Mouse (Mus musculus) lung, postnatal 14 days (tissue): Measurements from ENCODE around the gene Farp1.

ENCODE experiments used
- DNase-seq: peaks from one replicate; pipeline ENCODE4 v3.0.0; 2021

Gene Farp1

GRCm38 (mm10) chr14:121058481-121058880, 23.5 kb downstream of the Farp1 start:
- no peak for DNase-seq

GRCm38 (mm10) chr14:121059266-121059665, 24.3 kb downstream of the Farp1 start:
- DNase-seq = no peak

GRCm38 (mm10) chr14:121060484-121060883, 25.5 kb downstream of the Farp1 start:
- no peak for DNase-seq

GRCm38 (mm10) chr14:121061686-121062085, 26.7 kb downstream of the Farp1 start:
- no peak for DNase-seq

- peak; percentile 44 for DNase-seq
Observed at GRCm38 (mm10) chr14:121062238-121063082, 27.5 kb downstream of the Farp1 start.

- DNase-seq = no peak
Observed at GRCm38 (mm10) chr14:121064726-121065125, 29.7 kb downstream of the Farp1 start.

GRCm38 (mm10) chr14:121073093-121073866, 38.3 kb downstream of the Farp1 start:
- DNase-seq = no peak

- DNase-seq = no peak
Observed at GRCm38 (mm10) chr14:121074197-121074734, 39.3 kb downstream of the Farp1 start.

- no peak for DNase-seq
Observed at GRCm38 (mm10) chr14:121080739-121081138, 45.7 kb downstream of the Farp1 start.

GRCm38 (mm10) chr14:121082341-121082740, 47.3 kb downstream of the Farp1 start:
- DNase-seq = peak; percentile 60

- DNase-seq = no peak
Observed at GRCm38 (mm10) chr14:121082793-121083192, 47.8 kb downstream of the Farp1 start.

- DNase-seq = no peak
Observed at GRCm38 (mm10) chr14:121083352-121083751, 48.4 kb downstream of the Farp1 start.

- DNase-seq = no peak
Observed at GRCm38 (mm10) chr14:121092517-121092916, 57.5 kb downstream of the Farp1 start.

- DNase-seq = no peak
Observed at GRCm38 (mm10) chr14:121093860-121094259, 58.9 kb downstream of the Farp1 start.

GRCm38 (mm10) chr14:121097640-121098435, 62.8 kb downstream of the Farp1 start:
- DNase-seq = no peak

- no peak for DNase-seq
Observed at GRCm38 (mm10) chr14:121099120-121099519, 64.1 kb downstream of the Farp1 start.

GRCm38 (mm10) chr14:121099876-121100275, 64.9 kb downstream of the Farp1 start:
- DNase-seq = no peak

GRCm38 (mm10) chr14:121100829-121101228, 65.8 kb downstream of the Farp1 start:
- no peak for DNase-seq

GRCm38 (mm10) chr14:121101531-121101930, 66.5 kb downstream of the Farp1 start:
- no peak for DNase-seq

- DNase-seq = no peak
Observed at GRCm38 (mm10) chr14:121102599-121102998, 67.6 kb downstream of the Farp1 start.

GRCm38 (mm10) chr14:121103459-121103858, 68.5 kb downstream of the Farp1 start:
- peak; percentile 26 for DNase-seq

GRCm38 (mm10) chr14:121104760-121105329, 69.8 kb downstream of the Farp1 start:
- DNase-seq = peak; percentile 46
